Mouse (Mus musculus) activated CD4-positive, CD25-positive, alpha-beta regulatory T cell, adult 4 months (primary cell): Measurements from ENCODE around the gene Hpcal1. TPM values are rescaled to one million over a fixed set of nuclear protein-coding genes. Genes with fewer than 3 reads are reported as not detected.

ENCODE experiments used
- ATAC-seq: one replicate; pipeline ENCODE4 v1.8.0; 2017
- polyA plus RNA-seq, 2 experiments: library from polyadenylated mRNA; unstranded; fragments of 100-300 nt; shearing (Covaris generic); gene quantifications; one replicate each; pipeline ENCODE4 v1.2.1; 2017

The Hpcal1 gene
- 10 to 100 TPM; 59.7 to 63.6 TPM for polyA plus RNA-seq

GRCm38 (mm10) chr12:17690564-17691281 lies at the start of gene Hpcal1:
Gene Hpcal1 (plus strand): TSS chr12:17690856.
- peak; percentile 68 for ATAC-seq

- no peak for ATAC-seq
These were observed 49.4 kb upstream of the Hpcal1 start for GRCm38 (mm10) chr12:17641269-17641668.

- no peak for ATAC-seq
These were observed 46.1 kb upstream of the Hpcal1 start for GRCm38 (mm10) chr12:17644385-17645222.

GRCm38 (mm10) chr12:17646457-17646856 lies 44.2 kb upstream of the Hpcal1 start:
- ATAC-seq: no peak

- ATAC-seq: no peak
These were observed 39.2 kb upstream of the Hpcal1 start for GRCm38 (mm10) chr12:17651223-17652095.

GRCm38 (mm10) chr12:17652216-17653050 lies 38.2 kb upstream of the Hpcal1 start:
- no peak for ATAC-seq

- no peak for ATAC-seq
These were observed 37.4 kb upstream of the Hpcal1 start for GRCm38 (mm10) chr12:17653051-17653783.

- no peak for ATAC-seq
These were observed 33.0 kb upstream of the Hpcal1 start for GRCm38 (mm10) chr12:17657561-17658195.

- ATAC-seq: no peak
These were observed 32.1 kb upstream of the Hpcal1 start for GRCm38 (mm10) chr12:17658521-17658920.

GRCm38 (mm10) chr12:17661483-17661920 lies 29.2 kb upstream of the Hpcal1 start:
- no peak for ATAC-seq

- ATAC-seq: no peak
These were observed 26.5 kb upstream of the Hpcal1 start for GRCm38 (mm10) chr12:17663991-17664635.

GRCm38 (mm10) chr12:17665906-17666326 lies 24.7 kb upstream of the Hpcal1 start:
- ATAC-seq: no peak

- peak; percentile 52 for ATAC-seq
These were observed 24.0 kb upstream of the Hpcal1 start for GRCm38 (mm10) chr12:17666616-17667015.

- ATAC-seq: no peak
These were observed 16.9 kb upstream of the Hpcal1 start for GRCm38 (mm10) chr12:17673729-17674128.

- ATAC-seq: no peak
These were observed 16.4 kb upstream of the Hpcal1 start for GRCm38 (mm10) chr12:17674182-17674812.

GRCm38 (mm10) chr12:17677743-17678142 lies 12.9 kb upstream of the Hpcal1 start:
- peak; percentile 54 for ATAC-seq

GRCm38 (mm10) chr12:17679571-17679970 lies 11.1 kb upstream of the Hpcal1 start:
- ATAC-seq: no peak

- ATAC-seq: no peak
These were observed 8.5 kb upstream of the Hpcal1 start for GRCm38 (mm10) chr12:17682161-17682560.

GRCm38 (mm10) chr12:17684315-17684714 lies 6.3 kb upstream of the Hpcal1 start:
- no peak for ATAC-seq
